ENCODE assay signal across 17 mouse cellular contexts in genomic region chr10:93444407-93444806, GRCm38 (mm10). TPM values are rescaled to one million over a fixed set of nuclear protein-coding genes. Genes with fewer than 3 reads are reported as not detected.
DNase-seq lines count a peak whose midpoint lies in the region; ATAC-seq and TF ChIP-seq lines count a peak whose summit lies in the region.
"Had no signal": no experiment of that assay in that cellular context is flagged by ENCODE, and none has a peak within 500 bp of the region (broad histone marks: within the 10 kb centered on the region; RNA-seq: fewer than 3 reads in every experiment).

No protein-coding gene starts in this region.

- no peak for DNase-seq in heart, postnatal 25 days (ENCODE audit: low spot score)
- DNase-seq in spleen, adult 2 months (ENCODE audit: low read depth in 1 of 2, low spot score in 2 of 2) = no peak
- no peak for DNase-seq in spleen, adult 18-20 months
- peak; percentile 36 for DNase-seq in naive thymus-derived CD4-positive, alpha-beta T cell, adult 2 months (ENCODE audit: low read depth)
- no peak for DNase-seq in gastrocnemius, adult 18-20 months (ENCODE audit: low spot score)
- DNase-seq: adrenal gland, adult 2 months; cerebellum, postnatal 36 days; gastrocnemius, postnatal 10 days had no signal

- peak overlapping the region; percentile 81 for H3K27ac ChIP-seq in heart, embryonic 13.5 days (replicated peaks)
- peak overlapping the region; percentile 70 for H3K27ac ChIP-seq in spleen, adult 2 months (ENCODE audit: insufficient read depth, low read length)
- H3K27ac ChIP-seq in bone marrow, adult 2 months (ENCODE audit: control insufficient read depth, insufficient read depth, low read depth, low read length, poor library complexity) = peak overlapping the region; percentile 97
- no peak overlapping the region for H3K27ac ChIP-seq in hindbrain, embryonic 16.5 days (ENCODE audit: low read depth, low read length)
- H3K27ac ChIP-seq: hindbrain, embryonic 15.5 days; kidney, embryonic 15.5 days; liver, embryonic 14.5 days; midbrain, embryonic 12.5 days; neural tube, embryonic 12.5 days had no signal

- no peak for TF ChIP-seq POLR2A in spleen, adult 2 months (IDR thresholded peaks at IDR 0.05; ENCODE audit: low read depth, low read length)
- no peak for TF ChIP-seq POLR2A in bone marrow, adult 2 months (IDR thresholded peaks at IDR 0.05; ENCODE audit: borderline replicate concordance, control insufficient read depth, low read depth, low read length)

- intact Hi-C loops in heart, postnatal 25 days (cut with DNase I) = no loop called here

- H3K36me3 ChIP-seq in heart, embryonic 13.5 days = no peaks in the 10 kb centered on the region
- H3K36me3 ChIP-seq in spleen, adult 2 months (ENCODE audit: control insufficient read depth, insufficient read depth, low read length) = no peaks in the 10 kb centered on the region
- no peaks in the 10 kb centered on the region for H3K36me3 ChIP-seq in hindbrain, embryonic 16.5 days (ENCODE audit: control insufficient read depth, insufficient read depth, low read length)
- H3K36me3 ChIP-seq: hindbrain, embryonic 15.5 days; kidney, embryonic 15.5 days; midbrain, embryonic 12.5 days; neural tube, embryonic 12.5 days had no signal

- no peaks in the 10 kb centered on the region for H3K27me3 ChIP-seq in heart, embryonic 13.5 days (replicated peaks)
- H3K27me3 ChIP-seq in spleen, adult 2 months (ENCODE audit: control insufficient read depth, insufficient read depth, low read length) = no peaks in the 10 kb centered on the region; the same call in 1 of the 2 replicates
- no peaks in the 10 kb centered on the region for H3K27me3 ChIP-seq in hindbrain, embryonic 16.5 days (replicated peaks; ENCODE audit: control insufficient read depth, insufficient read depth, low read length)
- H3K27me3 ChIP-seq: hindbrain, embryonic 15.5 days; kidney, embryonic 15.5 days; midbrain, embryonic 12.5 days; neural tube, embryonic 12.5 days had no signal

- peaks cover 90% of the 10 kb centered on the region for H3K4me1 ChIP-seq in heart, embryonic 13.5 days
- H3K4me1 ChIP-seq in spleen, adult 2 months (ENCODE audit: control insufficient read depth, insufficient read depth, insufficient read length) = peaks cover 5% of the 10 kb centered on the region; the same call in 1 of the 2 replicates
- H3K4me1 ChIP-seq in bone marrow, adult 2 months (ENCODE audit: control insufficient read depth, insufficient read depth, low read length) = peaks cover 9% of the 10 kb centered on the region
- H3K4me1 ChIP-seq in hindbrain, embryonic 16.5 days (ENCODE audit: control insufficient read depth, insufficient read depth, low read depth, low read length) = no peaks in the 10 kb centered on the region
- H3K4me1 ChIP-seq: hindbrain, embryonic 15.5 days; midbrain, embryonic 12.5 days; neural tube, embryonic 12.5 days had no signal

- no peaks in the 10 kb centered on the region for H3K9me3 ChIP-seq in heart, embryonic 13.5 days
- H3K9me3 ChIP-seq in hindbrain, embryonic 16.5 days (ENCODE audit: control insufficient read depth, low read length) = no peaks in the 10 kb centered on the region
- H3K9me3 ChIP-seq: hindbrain, embryonic 15.5 days; kidney, embryonic 15.5 days; midbrain, embryonic 12.5 days; neural tube, embryonic 12.5 days had no signal

- no peak overlapping the region for H3K9ac ChIP-seq in heart, embryonic 13.5 days
- no peak overlapping the region for H3K9ac ChIP-seq in hindbrain, embryonic 16.5 days (ENCODE audit: low read depth, low read length)
- H3K9ac ChIP-seq: hindbrain, embryonic 15.5 days; kidney, embryonic 15.5 days; liver, embryonic 14.5 days; midbrain, embryonic 12.5 days; neural tube, embryonic 12.5 days had no signal

- no peak overlapping the region for H3K4me3 ChIP-seq in heart, embryonic 13.5 days
- no peak overlapping the region for H3K4me3 ChIP-seq in spleen, adult 2 months (ENCODE audit: extremely low read depth, insufficient read depth, insufficient read length)
- H3K4me3 ChIP-seq in bone marrow, adult 2 months (replicated peaks; ENCODE audit: control insufficient read depth, low read depth, low read length) = peak overlapping the region; percentile 36
- H3K4me3 ChIP-seq in hindbrain, embryonic 16.5 days (ENCODE audit: low read length) = no peak overlapping the region
- H3K4me3 ChIP-seq: hindbrain, embryonic 15.5 days; kidney, embryonic 15.5 days; midbrain, embryonic 12.5 days; neural tube, embryonic 12.5 days had no signal

- no peak for TF ChIP-seq CTCF in spleen, adult 2 months (IDR thresholded peaks at IDR 0.05; ENCODE audit: extremely low read depth, insufficient read depth, insufficient read length, insufficient replicate concordance)
- no peak for TF ChIP-seq CTCF in bone marrow, adult 2 months (IDR thresholded peaks at IDR 0.05; ENCODE audit: control insufficient read depth, insufficient read depth, low read length)

- peak overlapping the region; percentile 15; the same call in 1 of the 2 replicates for H3K4me2 ChIP-seq in heart, embryonic 13.5 days
- no peak overlapping the region for H3K4me2 ChIP-seq in hindbrain, embryonic 16.5 days (ENCODE audit: low read length)
- H3K4me2 ChIP-seq: hindbrain, embryonic 15.5 days; kidney, embryonic 15.5 days; midbrain, embryonic 12.5 days; neural tube, embryonic 12.5 days had no signal

- 60% methylated on average over 9 of the region's 9 CpGs for WGBS in heart, embryonic 13.5 days
- WGBS in spleen, adult 2 months = 20% methylated on average over 9 of the region's 9 CpGs
- WGBS in bone marrow, adult 2 months = 11% methylated on average over 9 of the region's 9 CpGs
- WGBS in hindbrain, embryonic 16.5 days = 76% methylated on average over 9 of the region's 9 CpGs

- ATAC-seq in heart, embryonic 13.5 days (ENCODE audit: extremely low read depth, insufficient number of reproducible peaks, low FRiP score, low TSS enrichment) = no peak
- ATAC-seq in hindbrain, embryonic 16.5 days = no peak
- ATAC-seq: forebrain, embryonic 14.5 days had no signal

RNA-seq across cellular contexts. Expression of gene Lta4h, which starts 8.8 kb away (rescaled TPM):
- polyA plus RNA-seq in heart, embryonic 13.5 days (2015; fragmentation: Nextera tagmentation; extraction: Ambion mirVana) = 262 and 266 TPM in 2 replicates
- total RNA-seq in heart, postnatal 25 days (2021) = 10 to 100 TPM; 33.8 to 34.1 TPM
- 73.8 and 102 TPM in 2 replicates for polyA plus RNA-seq in spleen, adult 2 months (2012; rRNA removed)
- polyA plus RNA-seq in bone marrow, adult 2 months (2011; ENCODE audit: insufficient read depth, insufficient read length, low replicate concordance, missing spikeins) = 147 and 309 TPM in 2 replicates
- total RNA-seq in gastrocnemius, adult 18-20 months (2021) = 10 to 100 TPM; 23.2 to 26.3 TPM
- 89.8 and 92.4 TPM in 2 replicates for polyA plus RNA-seq in hindbrain, embryonic 16.5 days (2015; fragmentation: Nextera tagmentation; extraction: Ambion mirVana)

RNA-seq across cellular contexts. Expression of gene Hal, which starts 44.2 kb away (rescaled TPM):
- 0.12 and 0.15 TPM in 2 replicates for polyA plus RNA-seq in heart, embryonic 13.5 days (2015; fragmentation: Nextera tagmentation; extraction: Ambion mirVana)
- under 1 TPM; 0.21 to 0.50 TPM for total RNA-seq in heart, postnatal 25 days (2021)
- 0.18 and 0.26 TPM in 2 replicates for polyA plus RNA-seq in spleen, adult 2 months (2012; rRNA removed)
- polyA plus RNA-seq in bone marrow, adult 2 months (2011; ENCODE audit: insufficient read depth, insufficient read length, low replicate concordance, missing spikeins) = 2.0 and 6.1 TPM in 2 replicates
- total RNA-seq in gastrocnemius, adult 18-20 months (2021) = under 1 TPM; 0.26 to 0.62 TPM
- 0.09 and 0.19 TPM in 2 replicates for polyA plus RNA-seq in hindbrain, embryonic 16.5 days (2015; fragmentation: Nextera tagmentation; extraction: Ambion mirVana)
- polyA plus RNA-seq: forebrain, embryonic 14.5 days; midbrain, embryonic 12.5 days had no signal
